Mouse (Mus musculus) G1E (cell line): ENCODE data around the gene Ltb4r1. TPM values are rescaled to one million over a fixed set of nuclear protein-coding genes. Genes with fewer than 3 reads are reported as not detected.
A peak's percentile ranks its signal among the peaks of the same experiment; 100 is the strongest.

ENCODE experiments used
- ATAC-seq: 2 replicates; pipeline ENCODE4 v1.8.0; 2016; ENCODE audit warnings: mild to moderate bottlenecking; ENCODE audit not compliant: insufficient number of reproducible peaks, poor library complexity, low FRiP score, severe bottlenecking; ENCODE audit errors: extremely low read depth
- DNase-seq: peaks from one replicate; pipeline ENCODE4 v3.0.0; 2012; ENCODE audit warnings: low spot score
- H3K27me3 ChIP-seq: 2 replicates; pipeline ENCODE4 v1.6.1; 2012; ENCODE audit warnings: mild to moderate bottlenecking, low read length, inconsistent platforms; ENCODE audit not compliant: insufficient read depth
- H3K36me3 ChIP-seq: replicated peaks from 2 replicates; pipeline ENCODE3; 2012; ENCODE audit warnings: mild to moderate bottlenecking, inconsistent platforms
- H3K4me1 ChIP-seq: 2 replicates; pipeline ENCODE4 v1.6.1; 2012; ENCODE audit warnings: low read depth, low read length, inconsistent platforms, mixed read lengths; ENCODE audit not compliant: insufficient read depth
- H3K4me3 ChIP-seq: 2 replicates; pipeline ENCODE4 v1.5.1; 2012; ENCODE audit warnings: low read depth, mild to moderate bottlenecking, inconsistent platforms, low read length, moderate library complexity, mixed read lengths
- H3K9me3 ChIP-seq: replicated peaks from 2 replicates; pipeline ENCODE4 v1.6.1; 2012; ENCODE audit warnings: inconsistent platforms
- CTCF ChIP-seq: IDR thresholded peaks from 2 replicates; pipeline ENCODE4 v1.5.1; 2012; ENCODE audit warnings: low read depth, low read length, inconsistent platforms, mixed read lengths
- GATA1 ChIP-seq: IDR thresholded peaks from 2 replicates; pipeline ENCODE4 v1.6.1; 2012; ENCODE audit warnings: borderline replicate concordance, low read length, inconsistent platforms, mixed read lengths
- GATA2 ChIP-seq: IDR thresholded peaks from 2 replicates; pipeline ENCODE4 v1.6.1; 2012; ENCODE audit warnings: low read depth, low read length, inconsistent platforms, borderline replicate concordance
- POLR2AphosphoS5 ChIP-seq: IDR thresholded peaks from 2 replicates; pipeline ENCODE4 v1.6.1; 2012; ENCODE audit warnings: low read depth, low read length, inconsistent platforms; ENCODE audit not compliant: insufficient replicate concordance
- TAL1 ChIP-seq: conservative IDR thresholded peaks from 2 replicates; pipeline ENCODE4 v1.6.1; 2012; ENCODE audit warnings: low read depth, low read length, inconsistent platforms, mixed read lengths
- polyA plus RNA-seq: library from polyadenylated mRNA; stranded (reverse); fragments of >175 nt; gene quantifications from 2 replicates; pipeline ENCODE4 v1.2.3, GENCODE M21; 2012
- total RNA-seq, 2 experiments: library from RNA; stranded (forward) in 1 of 2; stranded (reverse) in 1 of 2; fragments of 200-1000 nt in 1 of 2; fragments of >200 nt in 1 of 2; fragmentation: Nextera tagmentation in 1 of 2; gene quantifications; 2 replicates each; pipeline ENCODE4 v1.2.3; 2014 to 2017

Ltb4r1 gene
- total and polyA plus RNA-seq, 3 experiments, result 0.11 to 1.0 TPM; not detected in 1

GRCm38 (mm10) chr14:55743711-55744110 is 22.1 kb upstream of the Ltb4r1 start:
- peaks cover 68% of the 10 kb centered on the region for H3K36me3 ChIP-seq
- H3K27me3 ChIP-seq, result no peaks in the 10 kb centered on the region
- peak; percentile 68 for DNase-seq
- H3K9me3 ChIP-seq, result no peaks in the 10 kb centered on the region
- H3K4me3 ChIP-seq, result no peak overlapping the region
- 0 out of 2 replicates have a peak, but pooled peaks have one; percentile 32 for ATAC-seq
- H3K4me1 ChIP-seq, result peaks cover 43% of the 10 kb centered on the region
- TF ChIP-seq CTCF, result peak; percentile 99
- TF ChIP-seq GATA1, result no peak

GRCm38 (mm10) chr14:55745180-55745860 is 20.4 kb upstream of the Ltb4r1 start, which contains the start of the genes Dhrs1 and Nop9:
TSS of gene Dhrs1 (minus strand) at chr14:55745690.
TSS of gene Nop9 (plus strand) at chr14:55745693.
- H3K36me3 ChIP-seq, result peaks cover 68% of the 10 kb centered on the region
- ATAC-seq, result peak; percentile 55
- H3K9me3 ChIP-seq, result no peaks in the 10 kb centered on the region
- TF ChIP-seq GATA2 (no peak), TAL1 (no peak), POLR2AphosphoS5 (no peak), GATA1 (no peak), CTCF (no peak)
- DNase-seq, result peak; percentile 95
- H3K4me1 ChIP-seq, result peaks cover 43% of the 10 kb centered on the region
- no peaks in the 10 kb centered on the region for H3K27me3 ChIP-seq
- H3K4me3 ChIP-seq, result peak within 1 kb of the TSS; percentile 85

GRCm38 (mm10) chr14:55745861-55746237 is 19.9 kb upstream of the Ltb4r1 start:
- ATAC-seq (no peak), DNase-seq (no peak)
- H3K27me3 ChIP-seq, result no peaks in the 10 kb centered on the region
- peak overlapping the region; percentile 85 for H3K4me3 ChIP-seq
- peaks cover 43% of the 10 kb centered on the region for H3K4me1 ChIP-seq
- H3K9me3 ChIP-seq, result no peaks in the 10 kb centered on the region
- H3K36me3 ChIP-seq, result peaks cover 68% of the 10 kb centered on the region
- TF ChIP-seq POLR2AphosphoS5 (no peak), GATA1 (no peak), GATA2 (no peak), TAL1 (no peak), CTCF (no peak)

GRCm38 (mm10) chr14:55747051-55747847 is 18.5 kb upstream of the Ltb4r1 start:
- Histone ChIP-seq H3K27me3 (no peaks in the 10 kb centered on the region), H3K9me3 (no peaks in the 10 kb centered on the region), H3K36me3 (peaks cover 72% of the 10 kb centered on the region), H3K4me1 (peaks cover 36% of the 10 kb centered on the region), H3K4me3 (peak overlapping the region; percentile 85; the same call in 1 of the 2 replicates)
- no peak for DNase-seq
- no peak for ATAC-seq
- no peak for TF ChIP-seq GATA1
- no peak for TF ChIP-seq GATA2
- TF ChIP-seq CTCF, result no peak
- no peak for TF ChIP-seq TAL1
- no peak for TF ChIP-seq POLR2AphosphoS5

GRCm38 (mm10) chr14:55757566-55757965 is 8.2 kb upstream of the Ltb4r1 start:
- peaks cover 3% of the 10 kb centered on the region; the same call in 1 of the 2 replicates for H3K9me3 ChIP-seq
- ATAC-seq (no peak), DNase-seq (no peak)
- H3K27me3 ChIP-seq, result peaks cover 7% of the 10 kb centered on the region; the same call in 1 of the 2 replicates
- no peak overlapping the region for H3K4me3 ChIP-seq
- peaks cover 57% of the 10 kb centered on the region for H3K36me3 ChIP-seq
- no peak for TF ChIP-seq TAL1
- peaks cover 30% of the 10 kb centered on the region for H3K4me1 ChIP-seq

GRCm38 (mm10) chr14:55758363-55758784 is 7.4 kb upstream of the Ltb4r1 start, which contains the start of gene Cideb:
TSS of gene Cideb (minus strand) at chr14:55758458.
- no peak for DNase-seq

More at GRCm38 (mm10) chr14:55758363-55758784, 7.4 kb upstream of the Ltb4r1 start, which contains the start of gene Cideb:
- TF ChIP-seq GATA2 (no peak), POLR2AphosphoS5 (no peak), GATA1 (no peak), TAL1 (no peak), CTCF (no peak)
- H3K27me3 ChIP-seq, result peaks cover 7% of the 10 kb centered on the region; the same call in 1 of the 2 replicates
- H3K36me3 ChIP-seq, result peaks cover 49% of the 10 kb centered on the region
- no peak for ATAC-seq
- peaks cover 34% of the 10 kb centered on the region for H3K4me1 ChIP-seq
- H3K4me3 ChIP-seq, result no peak within 1 kb of the TSS
- peaks cover 3% of the 10 kb centered on the region; the same call in 1 of the 2 replicates for H3K9me3 ChIP-seq
